Mouse (Mus musculus) forebrain, embryonic 16.5 days (tissue): ENCODE results near the gene Defb23. TPM values are rescaled to one million over a fixed set of nuclear protein-coding genes. Genes with fewer than 3 reads are reported as not detected.

Source experiments
- ATAC-seq: fragments of 200-750 bp; cut with Nextera tagmentation; 2 replicates; pipeline ENCODE4 v1.8.0; 2017; ENCODE audit warnings: mild to moderate bottlenecking, moderate library complexity
- H3K27ac ChIP-seq: fragments of 300-500 bp; sonication (generic); 2 replicates; pipeline ENCODE4 v1.5.1; 2014; ENCODE audit warnings: low read length, control low read depth
- H3K27me3 ChIP-seq: fragments of 300-500 bp; sonication (generic); replicated peaks from 2 replicates; pipeline ENCODE4 v1.6.1; 2014; ENCODE audit warnings: low read length; ENCODE audit not compliant: control insufficient read depth, insufficient read depth
- H3K36me3 ChIP-seq: fragments of 300-500 bp; sonication (generic); 2 replicates; pipeline ENCODE4 v1.6.1; 2014; ENCODE audit not compliant: control insufficient read depth, insufficient read depth
- H3K4me1 ChIP-seq: fragments of 300-500 bp; sonication (generic); replicated peaks from 2 replicates; pipeline ENCODE4 v1.6.1; 2014; ENCODE audit warnings: low read length; ENCODE audit not compliant: control insufficient read depth, insufficient read depth
- H3K4me2 ChIP-seq: fragments of 300-500 bp; sonication (generic); 2 replicates; pipeline ENCODE4 v1.6.1; 2014; ENCODE audit warnings: mild to moderate bottlenecking, low read length, control low read depth
- H3K4me3 ChIP-seq: fragments of 300-500 bp; sonication (generic); replicated peaks from 2 replicates; pipeline ENCODE4 v1.5.1; 2014; ENCODE audit warnings: mild to moderate bottlenecking, low read length, control low read depth
- H3K9ac ChIP-seq: fragments of 300-500 bp; sonication (generic); replicated peaks from 2 replicates; pipeline ENCODE4 v1.6.1; 2014; ENCODE audit warnings: low read depth, low read length, control low read depth
- H3K9me3 ChIP-seq: fragments of 300-500 bp; sonication (generic); 2 replicates; pipeline ENCODE4 v1.6.1; 2016; ENCODE audit warnings: low read length; ENCODE audit not compliant: control insufficient read depth
- WGBS: fragments of 180-500 bp; shearing (Covaris S2); extraction: QIAGEN DNeasy Blood & Tissue Kit; methylation state at CpG from one replicate; pipeline ENCODE4 v1.1.7; 2014; 5-methylcytosine and 5-hydroxymethylcytosine counted together
- polyA plus RNA-seq: library from polyadenylated mRNA; unstranded; fragments of >200 nt; fragmentation: Nextera tagmentation; extraction: Ambion mirVana; gene quantifications from 2 replicates; pipeline ENCODE4 v1.2.1, GENCODE M21; 2015

Gene Defb23
- polyA plus RNA-seq, 1 experiment from 2014 or later: not detected

DNA sequence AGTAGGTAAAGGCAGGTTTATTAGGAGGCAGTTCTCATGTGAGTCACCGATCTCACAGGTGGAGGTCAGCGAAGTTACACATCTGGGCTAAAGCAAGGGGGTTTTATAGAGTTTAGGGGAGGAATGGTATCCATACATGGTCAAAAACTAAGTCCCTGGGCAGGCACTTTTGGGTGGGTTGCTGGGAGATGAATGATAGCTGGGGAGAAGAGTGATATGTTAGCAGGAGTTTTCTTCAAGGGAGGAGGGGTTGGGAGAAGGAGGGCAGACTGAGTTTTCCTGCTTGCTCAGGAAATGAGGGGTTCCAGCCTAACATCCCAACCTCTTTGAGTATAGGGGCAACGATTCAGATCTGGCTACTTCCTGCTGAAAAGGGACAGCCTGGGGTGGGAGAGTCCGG is 49.1 kb downstream of the Defb23 start, which contains the start of gene 6820408C15Rik:
TSS of gene 6820408C15Rik (plus strand) at position 301 of the 400 bp plus-strand sequence.
- Histone ChIP-seq H3K4me1 (peaks cover 40% of the 10 kb centered on the region), H3K4me2 (peak within 1 kb of the TSS; percentile 90)

DNA sequence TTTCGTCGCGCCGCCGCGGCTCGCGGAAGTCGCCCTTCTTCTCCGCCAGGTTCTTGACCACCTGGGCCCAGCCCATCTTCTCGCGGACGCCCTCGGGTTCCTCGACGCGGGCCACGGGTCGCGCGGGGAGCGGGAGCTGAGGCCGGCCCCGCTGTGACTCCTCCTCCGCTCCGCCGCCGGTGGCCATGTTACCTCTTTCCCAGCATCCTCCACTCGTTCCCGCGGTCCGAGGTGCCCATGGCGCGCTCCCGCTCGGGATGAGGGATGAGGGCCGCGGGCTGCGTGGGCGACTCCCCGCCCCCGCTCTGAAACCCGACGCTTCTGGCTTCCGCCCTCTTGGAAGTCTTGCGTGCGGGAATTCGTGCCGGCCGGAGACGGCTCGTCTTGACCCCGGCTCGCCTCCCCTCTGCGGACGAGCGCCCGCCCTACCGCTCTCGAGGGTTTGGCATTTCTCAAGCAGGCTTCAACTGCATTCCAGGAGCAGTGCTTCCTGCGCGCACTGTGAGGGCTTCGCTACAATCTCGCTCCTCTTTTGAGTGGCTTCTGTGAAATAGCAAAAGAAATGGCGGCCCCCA is 49.7 kb downstream of the Defb23 start, which contains the start of gene Zcchc3:
TSS of gene Zcchc3 (minus strand) at position 437 of the 575 bp plus-strand sequence.
- WGBS: under 1% methylated on average over 60 of the region's 65 CpGs
- peak within 1 kb of the TSS; percentile 96 for H3K27ac ChIP-seq
- peak within 1 kb of the TSS; percentile 92 for H3K4me3 ChIP-seq
- peaks cover 3% of the 10 kb centered on the region; the same call in 1 of the 2 replicates for H3K9me3 ChIP-seq
- no peaks in the 10 kb centered on the region for H3K27me3 ChIP-seq
- H3K9ac ChIP-seq: peak within 1 kb of the TSS; percentile 94
- peaks cover 42% of the 10 kb centered on the region for H3K4me1 ChIP-seq
- peak; percentile 85 for ATAC-seq
- H3K36me3 ChIP-seq: no peaks in the 10 kb centered on the region
- H3K4me2 ChIP-seq: peak within 1 kb of the TSS; percentile 90

More for the DNA sequence above, 49.1 kb downstream of the Defb23 start, which contains the start of gene 6820408C15Rik:
- no peak for ATAC-seq
- H3K36me3 ChIP-seq: no peaks in the 10 kb centered on the region
- peak within 1 kb of the TSS; percentile 92 for H3K4me3 ChIP-seq
- H3K9me3 ChIP-seq: peaks cover 3% of the 10 kb centered on the region; the same call in 1 of the 2 replicates
- peak within 1 kb of the TSS; percentile 96 for H3K27ac ChIP-seq
- H3K27me3 ChIP-seq: no peaks in the 10 kb centered on the region
- 29% methylated on average over 4 of the region's 4 CpGs for WGBS
- H3K9ac ChIP-seq: peak within 1 kb of the TSS; percentile 94

- under 1% methylated on average over 86 of the region's 86 CpGs for WGBS
- Histone ChIP-seq H3K4me2 (peak overlapping the region; percentile 90), H3K27me3 (no peaks in the 10 kb centered on the region), H3K9ac (peak overlapping the region; percentile 94), H3K4me1 (peaks cover 42% of the 10 kb centered on the region), H3K27ac (peak overlapping the region; percentile 96), H3K9me3 (peaks cover 3% of the 10 kb centered on the region; the same call in 1 of the 2 replicates), H3K36me3 (no peaks in the 10 kb centered on the region), H3K4me3 (peak overlapping the region; percentile 92)
- ATAC-seq: peak; percentile 21
These were observed 50.4 kb downstream of the Defb23 start for GRCm38 (mm10) chr2:152413765-152414584.

DNA sequence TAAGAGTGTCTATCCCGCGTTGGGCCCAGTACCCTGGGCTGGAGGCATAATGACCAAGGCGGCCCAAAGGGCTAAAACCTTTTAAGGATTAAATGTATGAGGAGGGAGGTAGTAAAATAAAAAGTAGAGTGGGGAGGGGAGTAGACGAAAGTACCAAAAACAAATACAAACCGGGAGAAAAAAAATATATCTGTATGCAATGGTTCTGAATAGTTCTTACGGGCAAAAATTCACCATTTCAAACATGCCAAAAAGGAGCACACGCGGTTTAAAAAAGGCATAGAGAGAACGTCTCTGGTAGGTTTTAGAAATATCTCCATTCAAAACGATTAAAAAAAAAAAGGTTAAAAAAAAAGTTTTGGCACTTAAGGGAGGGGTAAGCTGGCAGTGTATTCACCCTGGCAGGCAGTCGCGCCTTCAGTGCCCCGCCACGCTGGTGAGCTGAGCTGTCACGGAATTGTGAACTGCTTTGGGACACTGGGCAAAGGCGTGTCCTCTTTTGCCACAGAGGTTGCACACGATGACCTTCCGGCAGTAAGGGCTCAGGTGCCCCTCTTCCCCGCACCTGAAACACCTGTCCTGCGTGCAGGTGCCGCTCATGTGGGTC is 51.2 kb downstream of the Defb23 start:
- peak overlapping the region; percentile 92 for H3K4me3 ChIP-seq
- H3K27ac ChIP-seq: peak overlapping the region; percentile 96
- H3K9me3 ChIP-seq: peaks cover 3% of the 10 kb centered on the region; the same call in 1 of the 2 replicates
- H3K36me3 ChIP-seq: no peaks in the 10 kb centered on the region
- no peak for ATAC-seq
- whole genome bisulfite sequencing: under 1% methylated on average over 21 of the region's 21 CpGs
- no peaks in the 10 kb centered on the region for H3K27me3 ChIP-seq
- H3K4me2 ChIP-seq: peak overlapping the region; percentile 90
- peak overlapping the region; percentile 94 for H3K9ac ChIP-seq
- peaks cover 42% of the 10 kb centered on the region for H3K4me1 ChIP-seq

DNA sequence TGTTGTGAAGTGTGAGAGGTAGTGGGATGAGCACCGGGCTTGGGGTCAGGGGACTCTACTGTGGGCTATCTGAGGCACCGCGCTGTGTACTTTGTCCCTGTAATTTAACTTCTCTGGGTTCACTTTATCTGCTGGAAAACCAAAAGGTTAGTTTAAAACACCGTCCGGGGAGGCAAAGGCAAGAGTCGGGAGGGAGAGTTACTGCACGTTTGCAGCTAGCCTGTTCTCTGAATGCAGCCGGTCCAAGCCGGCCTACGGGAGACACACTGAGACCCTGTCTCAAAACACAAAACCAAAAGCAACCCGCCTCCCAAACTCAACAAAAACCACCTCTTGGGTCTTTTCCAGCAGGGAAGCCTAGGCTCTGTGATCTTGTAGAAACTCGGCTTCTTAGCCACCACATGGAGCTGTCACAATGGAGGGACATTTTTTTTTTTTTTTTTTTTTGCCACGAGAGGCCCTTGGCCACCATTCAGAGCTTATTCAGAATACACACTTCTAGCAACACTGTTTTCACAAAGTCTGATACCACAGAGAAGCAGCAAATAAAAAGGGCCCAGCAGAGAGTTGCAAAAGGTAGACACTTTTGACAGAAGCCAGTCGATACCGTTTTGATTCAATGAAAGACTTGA is 51.8 kb downstream of the Defb23 start:
- Histone ChIP-seq H3K9me3 (peaks cover 3% of the 10 kb centered on the region; the same call in 1 of the 2 replicates), H3K27ac (peak overlapping the region; percentile 56), H3K36me3 (no peaks in the 10 kb centered on the region), H3K27me3 (no peaks in the 10 kb centered on the region), H3K4me2 (peak overlapping the region; percentile 90), H3K4me3 (peak overlapping the region; percentile 92), H3K9ac (peak overlapping the region; percentile 94), H3K4me1 (peaks cover 42% of the 10 kb centered on the region)
- WGBS: under 1% methylated on average over 15 of the region's 15 CpGs
- no peak for ATAC-seq

DNA sequence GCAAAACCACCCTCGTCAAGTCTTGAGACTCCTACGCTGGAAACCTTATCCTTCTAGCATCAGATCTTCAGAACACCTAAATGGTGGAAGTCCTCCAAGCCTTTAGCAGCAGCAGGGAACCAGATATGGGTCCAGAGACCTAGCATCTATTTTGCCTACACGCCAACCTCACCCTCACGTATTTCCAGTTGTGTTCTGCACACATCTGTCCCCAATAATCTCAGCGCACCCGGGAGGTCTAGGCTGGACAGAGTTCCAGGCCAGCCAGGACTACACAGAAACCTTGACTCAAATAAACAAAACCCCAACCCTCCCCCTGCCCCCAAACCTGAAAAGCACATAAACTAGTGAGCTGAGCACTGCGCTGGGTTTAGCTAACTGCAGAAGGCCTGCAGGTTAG is 52.9 kb downstream of the Defb23 start:
- Histone ChIP-seq H3K4me1 (peaks cover 45% of the 10 kb centered on the region), H3K27ac (peak overlapping the region; percentile 92), H3K4me2 (peak overlapping the region; percentile 90), H3K36me3 (no peaks in the 10 kb centered on the region), H3K4me3 (peak overlapping the region; percentile 25), H3K9me3 (peaks cover 3% of the 10 kb centered on the region; the same call in 1 of the 2 replicates), H3K27me3 (no peaks in the 10 kb centered on the region), H3K9ac (peak overlapping the region; percentile 47)
- 6% methylated on average over 7 of the region's 7 CpGs for WGBS
- no peak for ATAC-seq

- peaks cover 49% of the 10 kb centered on the region for H3K4me1 ChIP-seq
These were observed 53.4 kb downstream of the Defb23 start for GRCm38 (mm10) chr2:152410971-152411371.

DNA sequence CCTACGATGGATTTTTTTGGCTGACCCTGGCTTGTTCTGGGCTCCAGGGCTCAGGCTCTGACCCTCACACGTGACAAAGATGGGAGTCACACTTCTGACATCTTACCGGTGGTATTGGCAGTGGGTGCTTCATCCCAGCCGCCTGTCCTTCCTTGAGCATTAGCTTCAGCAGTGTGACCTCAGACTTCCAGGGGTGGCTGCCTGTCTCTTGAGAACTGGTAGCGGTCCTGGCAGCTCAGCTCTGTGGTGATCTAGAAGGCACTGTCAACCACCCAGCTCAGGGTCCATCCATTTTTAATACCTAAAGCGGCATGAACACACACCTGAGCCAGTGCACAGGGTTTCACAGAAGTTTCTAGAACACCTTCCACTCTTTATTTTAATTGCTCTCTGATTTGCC is 54.6 kb downstream of the Defb23 start:
- ATAC-seq: no peak
- 76% methylated on average over 6 of the region's 6 CpGs for WGBS
- no peak overlapping the region; the same call in 1 of the 2 replicates for H3K27ac ChIP-seq

More at GRCm38 (mm10) chr2:152410971-152411371, 53.4 kb downstream of the Defb23 start:
- H3K4me3 ChIP-seq: peak overlapping the region; percentile 25
- peak overlapping the region; percentile 47 for H3K9ac ChIP-seq
- no peaks in the 10 kb centered on the region for H3K27me3 ChIP-seq
- H3K36me3 ChIP-seq: no peaks in the 10 kb centered on the region
- peak overlapping the region; percentile 92 for H3K27ac ChIP-seq
- peak overlapping the region; percentile 90 for H3K4me2 ChIP-seq
- ATAC-seq: peak; percentile 51
- WGBS: under 1% methylated on average over 15 of the region's 15 CpGs
- H3K9me3 ChIP-seq: no peaks in the 10 kb centered on the region

More for the DNA sequence above, 54.6 kb downstream of the Defb23 start:
- Histone ChIP-seq H3K36me3 (no peaks in the 10 kb centered on the region), H3K9me3 (no peaks in the 10 kb centered on the region), H3K4me3 (no peak overlapping the region), H3K4me2 (no peak overlapping the region), H3K9ac (no peak overlapping the region), H3K27me3 (no peaks in the 10 kb centered on the region), H3K4me1 (peaks cover 49% of the 10 kb centered on the region)
